Mouse (Mus musculus) CH12.LX (cell line): ENCODE data around the gene Nkiras1. TPM values are rescaled to one million over a fixed set of nuclear protein-coding genes. Genes with fewer than 3 reads are reported as not detected.

Experiments
- DNase-seq: peaks from one replicate; pipeline ENCODE4 v3.0.0-alpha.2; 2013; ENCODE audit errors: extremely low read depth
- H3K27ac ChIP-seq: 2 replicates; pipeline ENCODE4 v1.5.1; 2012; ENCODE audit warnings: low read depth, mild to moderate bottlenecking, control low read depth, moderate library complexity; ENCODE audit not compliant: insufficient read depth
- H3K27me3 ChIP-seq: replicated peaks from 2 replicates; pipeline ENCODE3; 2012; ENCODE audit warnings: inconsistent platforms
- H3K36me3 ChIP-seq, 2 experiments: replicated peaks in 1 of 2; 2 replicates each; pipeline versions ENCODE3 to v1.6.1; 2012; ENCODE audit warnings: inconsistent platforms in 1 of 2, low read length in 1 of 2, mild to moderate bottlenecking in 1 of 2, mixed read lengths in 1 of 2, moderate library complexity in 1 of 2; ENCODE audit not compliant: control insufficient read depth in 1 of 2, insufficient read depth in 1 of 2
- H3K4me1 ChIP-seq, 2 experiments: 2 replicates each; pipeline ENCODE4 v1.6.1; 2012; ENCODE audit warnings: inconsistent platforms in 1 of 2, moderate library complexity in 1 of 2; ENCODE audit not compliant: insufficient read depth in 2 of 2, control insufficient read depth in 1 of 2
- H3K4me2 ChIP-seq: 2 replicates; pipeline ENCODE4 v1.6.1; 2012; ENCODE audit warnings: low read depth, mild to moderate bottlenecking, control low read depth; ENCODE audit not compliant: poor library complexity, insufficient read depth, severe bottlenecking
- H3K4me3 ChIP-seq, 3 experiments: fragments of 150-350 bp in 1 of 3; sonication (generic) in 1 of 3; replicated peaks in 1 of 3; 2 replicates each; pipeline versions ENCODE3 to v1.5.1; 2011 to 2012; ENCODE audit warnings: low read depth in 2 of 3, low read length in 2 of 3, mild to moderate bottlenecking in 2 of 3, moderate library complexity in 2 of 3, control low read depth in 1 of 3, improper control_type of control experiment in 1 of 3, inconsistent platforms in 1 of 3, mixed read lengths in 1 of 3; ENCODE audit not compliant: poor library complexity in 1 of 3
- H3K79me2 ChIP-seq: replicated peaks from 2 replicates; pipeline ENCODE4 v1.6.1; 2012; ENCODE audit warnings: mild to moderate bottlenecking, moderate library complexity; ENCODE audit not compliant: control insufficient read depth, poor library complexity, insufficient read depth, severe bottlenecking; ENCODE audit errors: extremely low read depth
- H3K9ac ChIP-seq: 2 replicates; pipeline ENCODE4 v1.6.1; 2012; ENCODE audit warnings: low read depth, mild to moderate bottlenecking, control low read depth, moderate library complexity; ENCODE audit not compliant: insufficient read depth
- H3K9me3 ChIP-seq: replicated peaks from 2 replicates; pipeline ENCODE3; 2012; ENCODE audit warnings: low read length, inconsistent platforms, mixed read lengths
- CTCF ChIP-seq, 2 experiments: IDR thresholded peaks in 1 of 2; conservative IDR thresholded peaks in 1 of 2; 2 replicates each; pipeline ENCODE4 v1.5.1; 2011 to 2012; ENCODE audit warnings: low read depth in 2 of 2, low read length in 2 of 2, improper control_type of control experiment in 1 of 2, inconsistent platforms in 1 of 2, mild to moderate bottlenecking in 1 of 2, moderate library complexity in 1 of 2
- E2F4 ChIP-seq: IDR thresholded peaks from 2 replicates; pipeline ENCODE4 v1.6.1; 2011; ENCODE audit warnings: low read depth, low read length, improper control_type of control experiment; ENCODE audit not compliant: insufficient replicate concordance
- EP300 ChIP-seq: IDR thresholded peaks from 2 replicates; pipeline ENCODE4 v1.6.1; 2011; ENCODE audit warnings: low read length, improper control_type of control experiment
- HCFC1 ChIP-seq: IDR thresholded peaks from 2 replicates; pipeline ENCODE4 v1.6.1; 2012; ENCODE audit warnings: low read depth, mild to moderate bottlenecking, inconsistent platforms, low read length, improper control_type of control experiment
- IRF4 ChIP-seq: IDR thresholded peaks from 2 replicates; pipeline ENCODE4 v1.6.1; 2014; ENCODE audit warnings: low read depth, mild to moderate bottlenecking, inconsistent platforms, low read length, improper control_type of control experiment
- JUND ChIP-seq: conservative IDR thresholded peaks from 2 replicates; pipeline ENCODE4 v1.6.1; 2011; ENCODE audit warnings: low read depth, low read length, improper control_type of control experiment
- MAFK ChIP-seq: IDR thresholded peaks from 2 replicates; pipeline ENCODE4 v1.6.1; 2011; ENCODE audit warnings: low read length, improper control_type of control experiment; ENCODE audit not compliant: insufficient replicate concordance
- MAZ ChIP-seq: IDR thresholded peaks from 2 replicates; pipeline ENCODE4 v1.6.1; 2012; ENCODE audit warnings: low read depth, mild to moderate bottlenecking, inconsistent platforms, low read length, improper control_type of control experiment, moderate library complexity
- MEF2A ChIP-seq: IDR thresholded peaks from 2 replicates; pipeline ENCODE4 v1.6.1; 2014; ENCODE audit warnings: low read depth, mild to moderate bottlenecking, inconsistent platforms, low read length, improper control_type of control experiment, borderline replicate concordance
- MXI1 ChIP-seq: IDR thresholded peaks from 2 replicates; pipeline ENCODE4 v1.6.1; 2011; ENCODE audit warnings: mild to moderate bottlenecking, low read depth, low read length, improper control_type of control experiment
- NRF1 ChIP-seq: IDR thresholded peaks from 2 replicates; pipeline ENCODE4 v1.6.1; 2014; ENCODE audit warnings: low read depth, mild to moderate bottlenecking, inconsistent platforms, low read length, improper control_type of control experiment, moderate library complexity
- RAD21 ChIP-seq: IDR thresholded peaks from 2 replicates; pipeline ENCODE4 v1.6.1; 2011; ENCODE audit warnings: low read depth, mild to moderate bottlenecking, low read length, improper control_type of control experiment, moderate library complexity
- TBP ChIP-seq: conservative IDR thresholded peaks from 2 replicates; pipeline ENCODE4 v1.6.1; 2011; ENCODE audit warnings: low read depth, low read length, improper control_type of control experiment
- UBTF ChIP-seq: IDR thresholded peaks from 2 replicates; pipeline ENCODE4 v1.6.1; 2012; ENCODE audit warnings: low read depth, mild to moderate bottlenecking, inconsistent platforms, low read length, improper control_type of control experiment, moderate library complexity
- USF1 ChIP-seq: IDR thresholded peaks from 2 replicates; pipeline ENCODE4 v1.6.1; 2014; ENCODE audit warnings: low read depth, mild to moderate bottlenecking, inconsistent platforms, low read length, improper control_type of control experiment
- ZC3H11A ChIP-seq: IDR thresholded peaks from 2 replicates; pipeline ENCODE4 v1.6.1; 2012; ENCODE audit warnings: low read depth, mild to moderate bottlenecking, inconsistent platforms, low read length, improper control_type of control experiment
- ZKSCAN1 ChIP-seq: IDR thresholded peaks from 2 replicates; pipeline ENCODE4 v1.6.1; 2012; ENCODE audit warnings: low read depth, inconsistent platforms, low read length, improper control_type of control experiment, borderline replicate concordance
- ZMIZ1 ChIP-seq: IDR thresholded peaks from 2 replicates; pipeline ENCODE4 v1.6.1; 2012; ENCODE audit warnings: low read depth, mild to moderate bottlenecking, inconsistent platforms, low read length, improper control_type of control experiment
- ZNF384 ChIP-seq: IDR thresholded peaks from 2 replicates; pipeline ENCODE4 v1.6.1; 2012; ENCODE audit warnings: low read depth, low read length, improper control_type of control experiment, inconsistent platforms
- dilution Hi-C: fragments of 300-500 bp; cut with MboI; formaldehyde crosslinking; loops from 2 replicates; pipeline ENCODE4 v1.14.3; 2020; ENCODE audit warnings: low sequenced_read_pairs; ENCODE audit not compliant: extremely low pct_unique_long_range_greater_than_20kb, extremely low pct_ligation_motif_present
- in situ Hi-C: fragments of 300-500 bp; cut with MboI; formaldehyde crosslinking; loops from 3 replicates; pipeline ENCODE4 v1.14.3; 2019; ENCODE audit warnings: low sequenced_read_pairs, low pct_ligation_motif_present, low pct_unique_long_range_greater_than_20kb, mixed read lengths
- polyA plus RNA-seq: library from polyadenylated mRNA; unstranded; fragments of >175 nt; gene quantifications from 2 replicates; pipeline ENCODE4 v1.2.1, GENCODE M21; 2012; ENCODE audit warnings: low read depth; ENCODE audit not compliant: insufficient read length
- total RNA-seq, 2 experiments: library from RNA; depleted of rRNA; stranded (reverse); fragments of 300-350 nt in 1 of 2; fragments of >200 nt in 1 of 2; gene quantifications; 2 replicates each; pipeline ENCODE4 v1.2.3; 2012 to 2014

Gene Nkiras1
- total and polyA plus RNA-seq, 3 experiments, result 5.5 to 9.8 (median 9.2) TPM

- dilution Hi-C loops (no loop called here), in situ Hi-C loops (no loop called here)
- H3K9ac ChIP-seq, result no peak overlapping the region
- H3K4me3 ChIP-seq, result no peak overlapping the region
- H3K27me3 ChIP-seq, result no peaks in the 10 kb centered on the region
- H3K36me3 ChIP-seq, result peaks cover 8 to 62% of the 10 kb centered on the region in 2 experiments
- no peak overlapping the region for H3K4me2 ChIP-seq
- no peak for TF ChIP-seq NRF1
- no peak for TF ChIP-seq EP300
- no peak for TF ChIP-seq MAFK
- TF ChIP-seq ZMIZ1, result no peak
- no peak for TF ChIP-seq IRF4
- no peak for TF ChIP-seq RAD21
- no peak for TF ChIP-seq MEF2A
- no peak for TF ChIP-seq MXI1
- no peak for TF ChIP-seq ZNF384
- no peak for TF ChIP-seq USF1
- no peak for TF ChIP-seq TBP
- no peak for TF ChIP-seq MAZ
- no peak for TF ChIP-seq CTCF (conservative IDR thresholded peaks at IDR 0.05 in 1 of 2, IDR thresholded peaks at IDR 0.05 in 1 of 2; ENCODE audit: low read depth in 2 of 2, low read length in 2 of 2)
- TF ChIP-seq UBTF, result no peak
- no peak for TF ChIP-seq E2F4
- no peak for TF ChIP-seq JUND
- TF ChIP-seq ZKSCAN1, result no peak
- no peak for TF ChIP-seq ZC3H11A
- no peak for TF ChIP-seq HCFC1
- no peaks in the 10 kb centered on the region for H3K79me2 ChIP-seq
- H3K9me3 ChIP-seq, result no peaks in the 10 kb centered on the region
- DNase-seq, result no peak
- no peak overlapping the region for H3K27ac ChIP-seq
- H3K4me1 ChIP-seq, result peaks cover 0 to 36% of the 10 kb centered on the region in 2 experiments; a peak in 2 of 4 replicates
Observed at GRCm38 (mm10) chr14:18326968-18327672, 56.2 kb downstream of the Nkiras1 start.
